ENCODE assay signal across 28 mouse cellular contexts in genomic region chr5:28322189-28322588, GRCm38 (mm10). TPM values are rescaled to one million over a fixed set of nuclear protein-coding genes. Genes with fewer than 3 reads are reported as not detected.
DNase-seq lines count a peak whose midpoint lies in the region; ATAC-seq and TF ChIP-seq lines count a peak whose summit lies in the region.
"Had no signal": no experiment of that assay in that cellular context is flagged by ENCODE, and none has a peak within 500 bp of the region (broad histone marks: within the 10 kb centered on the region; RNA-seq: fewer than 3 reads in every experiment).

No protein-coding gene starts in this region.

- H3K36me3 ChIP-seq in intestine, embryonic 16.5 days (ENCODE audit: control insufficient read depth, insufficient read depth, low read length) = no peaks in the 10 kb centered on the region
- H3K36me3 ChIP-seq: embryonic facial prominence, embryonic 12.5 days; embryonic facial prominence, embryonic 15.5 days; heart, embryonic 12.5 days; heart, embryonic 15.5 days; hindbrain, embryonic 13.5 days; intestine, embryonic 15.5 days had no signal

- no peak overlapping the region for H3K27ac ChIP-seq in cerebellum, adult 2 months (ENCODE audit: insufficient read depth, low read length)
- no peak overlapping the region for H3K27ac ChIP-seq in intestine, embryonic 16.5 days (ENCODE audit: low read length)
- H3K27ac ChIP-seq: embryonic facial prominence, embryonic 12.5 days; embryonic facial prominence, embryonic 15.5 days; gastrocnemius, adult 2 months; heart, embryonic 15.5 days; hindbrain, embryonic 10.5 days; hindbrain, embryonic 13.5 days; intestine, embryonic 15.5 days had no signal

- H3K9me3 ChIP-seq in intestine, embryonic 16.5 days (ENCODE audit: control insufficient read depth, low read length) = no peaks in the 10 kb centered on the region
- H3K9me3 ChIP-seq: embryonic facial prominence, embryonic 12.5 days; embryonic facial prominence, embryonic 15.5 days; G1E; heart, embryonic 12.5 days; heart, embryonic 15.5 days; hindbrain, embryonic 10.5 days; hindbrain, embryonic 13.5 days; intestine, embryonic 15.5 days had no signal

- peak; percentile 41 to 66 for DNase-seq in cerebellum, adult 2 months
- DNase-seq in cerebellum, adult 11-12 months = no peak
- DNase-seq in brain, adult 2 months (ENCODE audit: low read depth, low spot score) = peak; percentile 41
- peak; percentile 34 for DNase-seq in cerebellum, adult 9-11 months
- peak; percentile 35 to 38 for DNase-seq in cerebellum, postnatal 36 days
- no peak for DNase-seq in embryo, embryonic 9.5 days (ENCODE audit: extremely low spot score)
- no peak for DNase-seq in layer of hippocampus, adult 11-12 months (ENCODE audit: low spot score)
- DNase-seq: adrenal gland, adult 8-10 months; adrenal gland, postnatal 25 days; forebrain, postnatal 0 days; gastrocnemius, adult 2 months; gastrocnemius, postnatal 14 days; heart, adult 11 months; heart, postnatal 10 days; heart, postnatal 36 days; kidney, adult 18-20 months; kidney, adult 9 months had no signal

- no peaks in the 10 kb centered on the region for H3K27me3 ChIP-seq in cerebellum, adult 2 months (ENCODE audit: control insufficient read depth, insufficient read depth, low read length)
- no peaks in the 10 kb centered on the region for H3K27me3 ChIP-seq in intestine, embryonic 16.5 days (replicated peaks; ENCODE audit: control insufficient read depth, insufficient read depth, low read length)
- H3K27me3 ChIP-seq: embryonic facial prominence, embryonic 12.5 days; embryonic facial prominence, embryonic 15.5 days; heart, embryonic 12.5 days; heart, embryonic 15.5 days; hindbrain, embryonic 13.5 days; intestine, embryonic 15.5 days had no signal

- H3K9ac ChIP-seq in intestine, embryonic 16.5 days (ENCODE audit: low read depth, low read length) = no peak overlapping the region
- H3K9ac ChIP-seq: embryonic facial prominence, embryonic 12.5 days; embryonic facial prominence, embryonic 15.5 days; forebrain, postnatal 0 days; heart, embryonic 12.5 days; heart, embryonic 15.5 days; hindbrain, embryonic 13.5 days; intestine, embryonic 15.5 days had no signal

- no peak overlapping the region for H3K4me2 ChIP-seq in intestine, embryonic 16.5 days (ENCODE audit: low read depth, low read length)
- H3K4me2 ChIP-seq: embryonic facial prominence, embryonic 12.5 days; embryonic facial prominence, embryonic 15.5 days; heart, embryonic 12.5 days; heart, embryonic 15.5 days; hindbrain, embryonic 13.5 days; intestine, embryonic 15.5 days had no signal

- WGBS in cerebellum, adult 2 months = 21% methylated on average over 3 of the region's 3 CpGs
- WGBS in intestine, embryonic 16.5 days = 70% methylated on average over 3 of the region's 3 CpGs

- H3K4me3 ChIP-seq in cerebellum, adult 2 months (replicated peaks; ENCODE audit: insufficient read depth, low read depth, low read length) = no peak overlapping the region
- H3K4me3 ChIP-seq in intestine, embryonic 16.5 days (ENCODE audit: low read length) = no peak overlapping the region
- H3K4me3 ChIP-seq: embryonic facial prominence, embryonic 12.5 days; embryonic facial prominence, embryonic 15.5 days; gastrocnemius, adult 2 months; heart, embryonic 12.5 days; heart, embryonic 15.5 days; hindbrain, embryonic 10.5 days; hindbrain, embryonic 13.5 days; intestine, embryonic 15.5 days had no signal

- ATAC-seq in intestine, embryonic 16.5 days = no peak
- ATAC-seq: forebrain, embryonic 14.5 days; forebrain, postnatal 0 days; hindbrain, embryonic 16.5 days; intestine, embryonic 15.5 days had no signal

- TF ChIP-seq POLR2A in cerebellum, adult 2 months (IDR thresholded peaks at IDR 0.05; ENCODE audit: borderline replicate concordance, insufficient read depth, low read length) = no peak

- TF ChIP-seq CTCF in cerebellum, adult 2 months (IDR thresholded peaks at IDR 0.05; ENCODE audit: borderline replicate concordance, insufficient read depth, low read depth, low read length) = no peak

- H3K4me1 ChIP-seq in cerebellum, adult 2 months (ENCODE audit: control insufficient read depth, insufficient read depth, low read length) = peaks cover 9% of the 10 kb centered on the region; the same call in 1 of the 2 replicates
- H3K4me1 ChIP-seq in intestine, embryonic 16.5 days (ENCODE audit: control insufficient read depth, insufficient read depth, low read length) = peaks cover 12% of the 10 kb centered on the region

RNA-seq across cellular contexts. Expression of gene Rbm33, which starts 5.3 kb away (rescaled TPM):
- polyA plus RNA-seq in cerebellum, adult 2 months (2012; rRNA removed) = 52.4 and 58.0 TPM in 2 replicates
- 6.5 and 6.8 TPM in 2 replicates for polyA plus RNA-seq in intestine, embryonic 16.5 days (2015; fragmentation: Nextera tagmentation; extraction: Ambion mirVana)

Comparison
In these comparisons a context has a peak if more than half of its experiments do, and no peak if none do; other contexts are left out.
1. DNase-seq: peak in cerebellum, adult 2 months (2 of 2), brain, adult 2 months (single experiment), cerebellum, adult 9-11 months (single experiment) and cerebellum, postnatal 36 days (2 of 2); none in cerebellum, adult 11-12 months (single experiment), embryo, embryonic 9.5 days (single experiment) and layer of hippocampus, adult 11-12 months (single experiment).